Mouse (Mus musculus): ENCODE results near the gene Sdhaf1. TPM values are rescaled to one million over a fixed set of nuclear protein-coding genes. Genes with fewer than 3 reads are reported as not detected.

The Sdhaf1 gene
- polyA plus RNA-seq, 1 experiment from 2014 or later: 17.2 TPM

- H3K27me3 ChIP-seq (ENCODE audit: insufficient read depth, low read length): no peaks in the 10 kb centered on the region
- H3K9ac ChIP-seq (replicated peaks; ENCODE audit: low read length): peak overlapping the region; percentile 75
- no peaks in the 10 kb centered on the region for H3K36me3 ChIP-seq (ENCODE audit: insufficient read depth, low read length)
- no peak for ATAC-seq (ENCODE audit: low FRiP score, low TSS enrichment)
- peaks cover 18% of the 10 kb centered on the region for H3K4me1 ChIP-seq (ENCODE audit: insufficient read depth, low read length)
- peak overlapping the region; percentile 59 for H3K4me2 ChIP-seq (replicated peaks; ENCODE audit: low read depth, low read length)
- H3K9me3 ChIP-seq (ENCODE audit: low read length): no peaks in the 10 kb centered on the region
- peak overlapping the region; percentile 58 for H3K4me3 ChIP-seq (ENCODE audit: low read length)
- WGBS: 66% methylated on average over 13 of the region's 13 CpGs
- H3K27ac ChIP-seq (ENCODE audit: low read length): no peak overlapping the region; the same call in 1 of the 2 replicates
Measured at GRCm38 (mm10) chr7:30315559-30316529, 7.9 kb downstream of the Sdhaf1 start.

GRCm38 (mm10) chr7:30314721-30315155 is 9.0 kb downstream of the Sdhaf1 start, which contains the start of gene Syne4:
TSS of gene Syne4 (plus strand) at chr7:30314807.
- peaks cover 21% of the 10 kb centered on the region for H3K4me1 ChIP-seq (ENCODE audit: insufficient read depth, low read length)
- H3K36me3 ChIP-seq (ENCODE audit: insufficient read depth, low read length): no peaks in the 10 kb centered on the region
- H3K27ac ChIP-seq (ENCODE audit: low read length): peak within 1 kb of the TSS; percentile 83
- WGBS: under 1% methylated on average over 9 of the region's 9 CpGs
- peak within 1 kb of the TSS; percentile 59 for H3K4me2 ChIP-seq (replicated peaks; ENCODE audit: low read depth, low read length)
- H3K27me3 ChIP-seq (ENCODE audit: insufficient read depth, low read length): no peaks in the 10 kb centered on the region
- ATAC-seq (ENCODE audit: low FRiP score, low TSS enrichment): peak; percentile 84
- no peaks in the 10 kb centered on the region for H3K9me3 ChIP-seq (ENCODE audit: low read length)
- peak within 1 kb of the TSS; percentile 58 for H3K4me3 ChIP-seq (ENCODE audit: low read length)
- peak within 1 kb of the TSS; percentile 75 for H3K9ac ChIP-seq (replicated peaks; ENCODE audit: low read length)

GRCm38 (mm10) chr7:30313666-30314320 is 9.9 kb downstream of the Sdhaf1 start:
- H3K4me1 ChIP-seq (ENCODE audit: insufficient read depth, low read length): peaks cover 27% of the 10 kb centered on the region
- H3K36me3 ChIP-seq (ENCODE audit: insufficient read depth, low read length): no peaks in the 10 kb centered on the region
- H3K27me3 ChIP-seq (ENCODE audit: insufficient read depth, low read length): no peaks in the 10 kb centered on the region
- H3K9me3 ChIP-seq (ENCODE audit: low read length): no peaks in the 10 kb centered on the region
- H3K9ac ChIP-seq (replicated peaks; ENCODE audit: low read length): 0 out of 2 replicates have a peak overlapping the region, but pooled peaks have one; percentile 28
- H3K4me3 ChIP-seq (ENCODE audit: low read length): peak overlapping the region; percentile 21
- H3K27ac ChIP-seq (ENCODE audit: low read length): peak overlapping the region; percentile 37; the same call in 1 of the 2 replicates
- peak overlapping the region; percentile 26; the same call in 1 of the 2 replicates for H3K4me2 ChIP-seq (replicated peaks; ENCODE audit: low read depth, low read length)
- peak; percentile 31; the same call in 1 of the 2 replicates for ATAC-seq (ENCODE audit: low FRiP score, low TSS enrichment)
- 31% methylated on average over 27 of the region's 27 CpGs for WGBS

- Histone ChIP-seq H3K4me3 (ENCODE audit: low read length) (no peak overlapping the region), H3K9me3 (ENCODE audit: low read length) (no peaks in the 10 kb centered on the region), H3K27me3 (ENCODE audit: insufficient read depth, low read length) (no peaks in the 10 kb centered on the region), H3K4me1 (ENCODE audit: insufficient read depth, low read length) (peaks cover 27% of the 10 kb centered on the region), H3K36me3 (ENCODE audit: insufficient read depth, low read length) (peaks cover 11% of the 10 kb centered on the region), H3K4me2 (replicated peaks; ENCODE audit: low read depth, low read length) (no peak overlapping the region), H3K9ac (replicated peaks; ENCODE audit: low read length) (no peak overlapping the region), H3K27ac (ENCODE audit: low read length) (no peak overlapping the region)
- no peak for ATAC-seq (ENCODE audit: low FRiP score, low TSS enrichment)
- WGBS: 89% methylated on average over 12 of the region's 12 CpGs
Measured at GRCm38 (mm10) chr7:30310136-30310535, 13.6 kb downstream of the Sdhaf1 start.

GRCm38 (mm10) chr7:30309395-30310129 is 14.1 kb downstream of the Sdhaf1 start:
- Histone ChIP-seq H3K9ac (replicated peaks; ENCODE audit: low read length) (peak overlapping the region; percentile 71), H3K4me2 (replicated peaks; ENCODE audit: low read depth, low read length) (peak overlapping the region; percentile 94), H3K4me1 (ENCODE audit: insufficient read depth, low read length) (peaks cover 26% of the 10 kb centered on the region), H3K36me3 (ENCODE audit: insufficient read depth, low read length) (peaks cover 11% of the 10 kb centered on the region), H3K4me3 (ENCODE audit: low read length) (peak overlapping the region; percentile 80), H3K27me3 (ENCODE audit: insufficient read depth, low read length) (no peaks in the 10 kb centered on the region), H3K9me3 (ENCODE audit: low read length) (no peaks in the 10 kb centered on the region), H3K27ac (ENCODE audit: low read length) (peak overlapping the region; percentile 17; the same call in 1 of the 2 replicates)
- WGBS: 57% methylated on average over 15 of the region's 15 CpGs
- ATAC-seq (ENCODE audit: low FRiP score, low TSS enrichment): no peak

- no peaks in the 10 kb centered on the region for H3K9me3 ChIP-seq (ENCODE audit: low read length)
- ATAC-seq (ENCODE audit: low FRiP score, low TSS enrichment): peak; percentile 100
- H3K27me3 ChIP-seq (ENCODE audit: insufficient read depth, low read length): no peaks in the 10 kb centered on the region
- peak within 1 kb of the TSS; percentile 71 for H3K9ac ChIP-seq (replicated peaks; ENCODE audit: low read length)
- 3% methylated on average over 27 of the region's 27 CpGs for WGBS
- peak within 1 kb of the TSS; percentile 80 for H3K4me3 ChIP-seq (ENCODE audit: low read length)
- H3K27ac ChIP-seq (ENCODE audit: low read length): peak within 1 kb of the TSS; percentile 81
- H3K4me2 ChIP-seq (replicated peaks; ENCODE audit: low read depth, low read length): peak within 1 kb of the TSS; percentile 94
- peaks cover 18% of the 10 kb centered on the region for H3K4me1 ChIP-seq (ENCODE audit: insufficient read depth, low read length)
- peaks cover 17% of the 10 kb centered on the region for H3K36me3 ChIP-seq (ENCODE audit: insufficient read depth, low read length)
Measured at GRCm38 (mm10) chr7:30308076-30309005, 15.4 kb downstream of the Sdhaf1 start, which contains the start of gene Alkbh6. TSS of gene Alkbh6 (plus strand) at chr7:30308717.

- Histone ChIP-seq H3K27ac (ENCODE audit: low read length) (no peak overlapping the region), H3K9ac (replicated peaks; ENCODE audit: low read length) (no peak overlapping the region), H3K9me3 (ENCODE audit: low read length) (no peaks in the 10 kb centered on the region), H3K27me3 (ENCODE audit: insufficient read depth, low read length) (no peaks in the 10 kb centered on the region), H3K4me1 (ENCODE audit: insufficient read depth, low read length) (peaks cover 18% of the 10 kb centered on the region), H3K36me3 (ENCODE audit: insufficient read depth, low read length) (peaks cover 34% of the 10 kb centered on the region), H3K4me2 (replicated peaks; ENCODE audit: low read depth, low read length) (no peak overlapping the region), H3K4me3 (ENCODE audit: low read length) (no peak overlapping the region)
- ATAC-seq (ENCODE audit: low FRiP score, low TSS enrichment): no peak
- 91% methylated on average over 16 of the region's 16 CpGs for WGBS
Measured at GRCm38 (mm10) chr7:30306083-30306779, 17.5 kb downstream of the Sdhaf1 start.

- Histone ChIP-seq H3K27ac (ENCODE audit: low read length) (no peak overlapping the region), H3K4me1 (ENCODE audit: insufficient read depth, low read length) (no peaks in the 10 kb centered on the region), H3K9ac (replicated peaks; ENCODE audit: low read length) (no peak overlapping the region), H3K36me3 (ENCODE audit: insufficient read depth, low read length) (peaks cover 43% of the 10 kb centered on the region), H3K27me3 (ENCODE audit: insufficient read depth, low read length) (no peaks in the 10 kb centered on the region), H3K9me3 (ENCODE audit: low read length) (no peaks in the 10 kb centered on the region), H3K4me3 (ENCODE audit: low read length) (no peak overlapping the region), H3K4me2 (replicated peaks; ENCODE audit: low read depth, low read length) (no peak overlapping the region)
- 55% methylated on average over 3 of the region's 3 CpGs for WGBS
- ATAC-seq (ENCODE audit: low FRiP score, low TSS enrichment): no peak
Measured at GRCm38 (mm10) chr7:30300914-30301313, 22.8 kb downstream of the Sdhaf1 start.
